ENCODE assay signal across 9 mouse cellular contexts in the genomic region with DNA sequence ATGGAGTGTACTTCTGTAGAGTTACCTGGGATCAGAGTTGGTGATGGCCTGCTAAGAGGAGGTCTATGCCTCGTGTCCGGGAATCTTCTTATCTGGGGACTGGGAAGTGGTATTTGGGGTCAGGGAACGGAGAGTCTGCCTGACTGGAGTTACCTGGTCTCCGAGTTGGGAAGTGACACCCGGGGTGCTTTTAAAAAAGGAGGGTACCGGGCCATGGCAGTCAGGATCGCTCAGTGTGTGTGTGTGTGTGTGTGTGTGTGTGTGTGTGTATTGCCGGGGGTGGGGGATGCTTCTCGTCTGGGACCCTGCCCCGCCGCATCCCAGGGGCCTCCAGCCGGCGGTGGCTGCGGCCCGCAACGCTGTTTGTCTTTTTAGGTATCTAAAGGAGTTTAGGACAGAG. TPM values are rescaled to one million over a fixed set of nuclear protein-coding genes. Genes with fewer than 3 reads are reported as not detected.
A peak's percentile ranks its signal among the peaks of the same experiment; 100 is the strongest.
DNase-seq lines count a peak whose midpoint lies in the region; ATAC-seq and TF ChIP-seq lines count a peak whose summit lies in the region.
"Had no signal": no experiment of that assay in that cellular context is flagged by ENCODE, and none has a peak within 500 bp of the region (broad histone marks: within the 10 kb centered on the region; RNA-seq: fewer than 3 reads in every experiment).

No protein-coding gene starts in this region.

- H3K4me2 ChIP-seq in hindbrain, embryonic 16.5 days (ENCODE audit: low read length), result peak overlapping the region; percentile 93
- peak overlapping the region; percentile 91 for H3K4me2 ChIP-seq in myocyte (ENCODE audit: low read depth)

- peak overlapping the region; percentile 91 for H3K4me3 ChIP-seq in layer of hippocampus, adult 2 months
- H3K4me3 ChIP-seq in cortical plate, adult 2 months (ENCODE audit: insufficient read depth, low read length), result peak overlapping the region; percentile 91
- peak overlapping the region; percentile 98 for H3K4me3 ChIP-seq in hindbrain, embryonic 16.5 days (ENCODE audit: low read length)
- H3K4me3 ChIP-seq in myocyte, result peak overlapping the region; percentile 65

- peaks cover 8% of the 10 kb centered on the region; the same call in 1 of the 2 replicates for H3K36me3 ChIP-seq in hindbrain, embryonic 16.5 days (ENCODE audit: control insufficient read depth, insufficient read depth, low read length)
- peaks cover 8% of the 10 kb centered on the region for H3K36me3 ChIP-seq in myocyte (ENCODE audit: control insufficient read depth, insufficient read depth)

- H3K9ac ChIP-seq in hindbrain, embryonic 16.5 days (ENCODE audit: low read depth, low read length), result peak overlapping the region; percentile 92

- peaks cover 35% of the 10 kb centered on the region for H3K79me2 ChIP-seq in myocyte (ENCODE audit: control insufficient read depth, insufficient read depth)

- DNase-seq in layer of hippocampus, adult 2 months (ENCODE audit: low spot score in 2 of 2), result no peak
- DNase-seq in layer of hippocampus, adult 8-10 months (ENCODE audit: low spot score in 2 of 2), result no peak
- no peak for DNase-seq in ovary, adult 18-20 months (ENCODE audit: low spot score)
- DNase-seq in right cerebral cortex, adult 2 months (ENCODE audit: low spot score in 2 of 2), result no peak
- no peak for DNase-seq in gastrocnemius, adult 8-10 months (ENCODE audit: low spot score in 2 of 2)

- H3K9me3 ChIP-seq in hindbrain, embryonic 16.5 days (ENCODE audit: control insufficient read depth, low read length), result no peaks in the 10 kb centered on the region

- H3K27me3 ChIP-seq in hindbrain, embryonic 16.5 days (replicated peaks; ENCODE audit: control insufficient read depth, insufficient read depth, low read length), result no peaks in the 10 kb centered on the region
- no peaks in the 10 kb centered on the region for H3K27me3 ChIP-seq in myocyte (ENCODE audit: control insufficient read depth, insufficient read depth, insufficient read length)

- no peak for ATAC-seq in hindbrain, embryonic 16.5 days

- peak overlapping the region; percentile 63 for H3ac ChIP-seq in myocyte (ENCODE audit: control insufficient read depth, insufficient read length)

- no peak for TF ChIP-seq POLR2A in cortical plate, adult 2 months (IDR thresholded peaks at IDR 0.05; ENCODE audit: extremely low read depth, insufficient read depth, low read length)
- TF ChIP-seq POLR2A in myocyte (IDR thresholded peaks at IDR 0.05; ENCODE audit: insufficient read length, low read depth), result no peak

- TF ChIP-seq CTCF in layer of hippocampus, adult 2 months (conservative IDR thresholded peaks at IDR 0.05), result no peak
- no peak for TF ChIP-seq CTCF in cortical plate, adult 2 months (IDR thresholded peaks at IDR 0.05; ENCODE audit: extremely low read depth, insufficient read depth, low read length)

- peaks cover 2% of the 10 kb centered on the region for H3K4me1 ChIP-seq in cortical plate, adult 2 months (ENCODE audit: control insufficient read depth, insufficient read depth, low read length)
- peaks cover 31% of the 10 kb centered on the region for H3K4me1 ChIP-seq in hindbrain, embryonic 16.5 days (ENCODE audit: control insufficient read depth, insufficient read depth, low read depth, low read length)

- peak overlapping the region; percentile 94 for H3K27ac ChIP-seq in layer of hippocampus, adult 2 months
- no peak overlapping the region for H3K27ac ChIP-seq in cortical plate, adult 2 months (ENCODE audit: insufficient read depth, low read length)
- H3K27ac ChIP-seq in hindbrain, embryonic 16.5 days (ENCODE audit: low read depth, low read length), result no peak overlapping the region

- 2% methylated on average over 16 of the region's 16 CpGs for WGBS in hindbrain, embryonic 16.5 days

TF ChIP-seq in myocyte, 11 proteins besides CTCF, POLR2A, EP300 and RAD21:
- TF ChIP-seq MYOG (IDR thresholded peaks at IDR 0.05; ENCODE audit: control insufficient read depth in 1 of 3, insufficient read depth in 1 of 3, insufficient read length in 2 of 3, low read depth in 2 of 3), result no peak

RNA-seq across cellular contexts. Expression of a gene that starts 0.9 kb away (rescaled TPM):
- 10 to 100 TPM; 36.4 to 40.6 TPM for total RNA-seq in layer of hippocampus, adult 2 months (2021)
- 10 to 100 TPM; 36.0 to 42.6 (median 39.6) TPM for total RNA-seq in layer of hippocampus, adult 8-10 months (2022)
- 37.6 and 42.9 TPM in 2 replicates for polyA plus RNA-seq in cortical plate, adult 2 months (2012; rRNA removed)
- polyA plus RNA-seq in hindbrain, embryonic 16.5 days (2015; fragmentation: Nextera tagmentation; extraction: Ambion mirVana), result 16.0 and 17.6 TPM in 2 replicates
- polyA plus RNA-seq in myocyte (2012; fragmentation: generic; extraction: Trizol), result 1.9 TPM
- total RNA-seq in gastrocnemius, adult 8-10 months (2022), result 1 to 10 TPM; 3.2 to 5.4 (median 4.3) TPM

RNA-seq across cellular contexts. Expression of a gene that starts 4.7 kb away (rescaled TPM):
- 10 to 100 TPM; 20.4 to 22.0 TPM for total RNA-seq in layer of hippocampus, adult 2 months (2021)
- 10 to 100 TPM; 19.7 to 21.1 (median 20.8) TPM for total RNA-seq in layer of hippocampus, adult 8-10 months (2022)
- 22.9 and 23.9 TPM in 2 replicates for polyA plus RNA-seq in cortical plate, adult 2 months (2012; rRNA removed)
- 33.8 and 34.1 TPM in 2 replicates for polyA plus RNA-seq in hindbrain, embryonic 16.5 days (2015; fragmentation: Nextera tagmentation; extraction: Ambion mirVana)
- 13.7 TPM for polyA plus RNA-seq in myocyte (2012; fragmentation: generic; extraction: Trizol)
- total RNA-seq in gastrocnemius, adult 8-10 months (2022), result 10 to 100 TPM; 13.8 to 15.5 (median 14.8) TPM

RNA-seq across cellular contexts. Expression of a gene that starts 13.8 kb away (rescaled TPM):
- not detected for total RNA-seq in layer of hippocampus, adult 2 months (2021)
- not detected for total RNA-seq in layer of hippocampus, adult 8-10 months (2022)
- not detected in 2 replicates for polyA plus RNA-seq in cortical plate, adult 2 months (2012; rRNA removed)
- not detected in 2 replicates for polyA plus RNA-seq in hindbrain, embryonic 16.5 days (2015; fragmentation: Nextera tagmentation; extraction: Ambion mirVana)
- not detected for polyA plus RNA-seq in myocyte (2012; fragmentation: generic; extraction: Trizol)
- total RNA-seq in gastrocnemius, adult 8-10 months (2022), result not detected
- polyA plus RNA-seq: large intestine, adult 2 months had no signal

RNA-seq across cellular contexts. Expression of a gene that starts 26.8 kb away (rescaled TPM):
- under 1 TPM in 1 of 2 experiments, not detected in 1; 0.28 TPM for total RNA-seq in layer of hippocampus, adult 2 months (2021)
- under 1 TPM in 1 of 4 experiments, not detected in 3; 0.18 TPM for total RNA-seq in layer of hippocampus, adult 8-10 months (2022)
- not detected in 2 replicates for polyA plus RNA-seq in cortical plate, adult 2 months (2012; rRNA removed)
- polyA plus RNA-seq in hindbrain, embryonic 16.5 days (2015; fragmentation: Nextera tagmentation; extraction: Ambion mirVana), result not detected in 2 replicates
- not detected for polyA plus RNA-seq in myocyte (2012; fragmentation: generic; extraction: Trizol)
- total RNA-seq in gastrocnemius, adult 8-10 months (2022), result not detected
- polyA plus RNA-seq: large intestine, adult 2 months had no signal

RNA-seq across cellular contexts. Expression of a gene that starts 50.8 kb away (rescaled TPM):
- 10 to 100 TPM; 73.7 to 77.4 TPM for total RNA-seq in layer of hippocampus, adult 2 months (2021)
- 10 to 100 TPM; 70.8 to 79.1 (median 76.3) TPM for total RNA-seq in layer of hippocampus, adult 8-10 months (2022)
- polyA plus RNA-seq in cortical plate, adult 2 months (2012; rRNA removed), result 121 and 126 TPM in 2 replicates
- polyA plus RNA-seq in hindbrain, embryonic 16.5 days (2015; fragmentation: Nextera tagmentation; extraction: Ambion mirVana), result 110 and 114 TPM in 2 replicates
- polyA plus RNA-seq in myocyte (2012; fragmentation: generic; extraction: Trizol), result 26.5 TPM
- 10 to 100 TPM; 12.8 to 17.2 (median 14.8) TPM for total RNA-seq in gastrocnemius, adult 8-10 months (2022)

Comparison
In these comparisons a context has a peak if more than half of its experiments do, and no peak if none do; other contexts are left out.
1. RNA of a gene that starts 0.9 kb away (total RNA-seq): 36.4 to 40.6 TPM in layer of hippocampus, adult 2 months and 36.0 to 42.6 TPM in layer of hippocampus, adult 8-10 months; 3.2 to 5.4 TPM in gastrocnemius, adult 8-10 months; every median in the first group is over 4 times any median in the second.
2. Peak in every context shown above with its lines, with median percentiles within 50 percentile points of each other: H3K4me3 ChIP-seq.